Mouse (Mus musculus) forelimb bud, embryonic 11.5 days (tissue): ENCODE measurements at regions not wholly inside any gene's neighbourhood (a gene's known extent, or its start where the extent isn't known, plus 50 kb on each side); places are given as distances from the start of the nearest gene placed in this dataset.

ENCODE experiments used
- DNase-seq: peaks from one replicate; pipeline ENCODE4 v3.0.0-alpha.2; 2012; ENCODE audit warnings: low read depth, low spot score

DNA sequence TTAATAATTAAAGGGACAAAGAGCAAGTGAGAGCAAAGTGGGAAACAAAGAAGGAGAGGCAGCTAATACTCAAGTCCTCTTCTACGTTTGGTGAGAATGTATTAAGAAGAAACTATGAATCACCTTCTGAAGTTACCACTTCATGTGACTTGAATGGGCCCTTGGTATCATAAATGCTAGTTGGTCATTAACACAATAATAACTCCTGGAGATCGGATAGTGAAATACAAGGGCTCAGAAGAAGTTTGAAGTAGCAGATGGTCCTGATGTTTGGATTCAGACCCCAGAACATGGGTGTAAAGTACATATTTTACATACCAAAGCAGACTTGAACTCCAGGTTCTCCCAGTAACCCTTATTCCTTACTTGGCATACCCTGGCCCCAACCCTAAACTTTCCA lies 535.4 kb upstream of the Cntnap5b start:
- no peak for DNase-seq

DNA sequence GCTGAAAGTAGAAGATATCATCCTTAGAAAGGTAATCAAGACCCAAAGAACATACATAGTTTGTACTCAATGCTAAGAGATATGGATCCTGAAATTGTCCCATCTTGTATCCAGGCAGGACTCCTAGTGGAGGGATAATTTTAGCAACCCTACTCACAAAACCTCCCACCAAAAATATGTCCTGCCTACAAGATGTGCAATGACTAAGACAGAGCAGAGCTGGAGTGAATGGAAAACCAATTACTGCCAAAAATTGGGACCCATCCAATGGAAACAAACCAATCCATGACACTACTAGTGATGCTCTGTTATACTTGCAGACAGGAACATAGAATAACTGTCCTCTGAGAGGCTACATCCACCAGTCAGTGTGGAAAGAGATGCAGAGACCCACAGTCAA lies 487.0 kb upstream of the Cntnap5b start:
- DNase-seq = no peak

DNA sequence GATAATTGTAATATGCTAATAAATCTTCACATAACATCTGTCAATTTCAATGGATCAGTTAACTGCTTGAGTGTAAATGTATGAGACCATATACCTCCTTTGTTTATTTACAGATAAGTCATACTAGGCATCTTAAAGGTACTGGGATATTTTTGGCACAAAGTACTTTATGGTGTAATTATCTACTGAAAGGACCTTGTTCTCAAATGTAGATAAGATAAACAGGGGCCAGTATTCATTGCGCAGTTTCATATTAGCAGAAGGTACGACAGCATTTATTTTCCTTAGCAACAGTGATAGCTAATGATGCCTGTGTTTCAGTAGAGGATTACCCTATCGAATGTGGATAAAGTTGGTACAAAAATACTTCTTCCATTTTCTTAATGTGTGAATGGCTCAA lies 484.7 kb upstream of the Cntnap5b start:
- no peak for DNase-seq

DNA sequence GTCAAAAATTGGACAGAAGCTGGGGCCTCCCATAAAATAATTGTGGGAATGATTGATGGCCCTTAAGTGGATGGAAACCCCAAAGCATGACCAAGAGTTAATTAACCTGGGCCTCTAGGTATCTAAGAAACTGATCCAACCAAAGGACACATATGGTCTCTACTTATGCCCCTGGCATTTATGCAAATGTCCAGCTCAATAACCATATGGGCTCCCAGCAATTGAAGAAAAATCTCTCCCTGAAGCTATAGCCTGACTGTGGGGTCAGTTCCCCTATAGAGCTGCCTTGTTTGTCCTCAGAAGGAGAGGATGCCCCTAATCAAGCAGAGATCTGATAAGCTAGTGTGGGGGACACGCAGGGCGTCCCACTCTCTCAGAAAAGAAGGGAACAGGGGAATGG lies 473.4 kb upstream of the Cntnap5b start:
- DNase-seq = no peak

DNA sequence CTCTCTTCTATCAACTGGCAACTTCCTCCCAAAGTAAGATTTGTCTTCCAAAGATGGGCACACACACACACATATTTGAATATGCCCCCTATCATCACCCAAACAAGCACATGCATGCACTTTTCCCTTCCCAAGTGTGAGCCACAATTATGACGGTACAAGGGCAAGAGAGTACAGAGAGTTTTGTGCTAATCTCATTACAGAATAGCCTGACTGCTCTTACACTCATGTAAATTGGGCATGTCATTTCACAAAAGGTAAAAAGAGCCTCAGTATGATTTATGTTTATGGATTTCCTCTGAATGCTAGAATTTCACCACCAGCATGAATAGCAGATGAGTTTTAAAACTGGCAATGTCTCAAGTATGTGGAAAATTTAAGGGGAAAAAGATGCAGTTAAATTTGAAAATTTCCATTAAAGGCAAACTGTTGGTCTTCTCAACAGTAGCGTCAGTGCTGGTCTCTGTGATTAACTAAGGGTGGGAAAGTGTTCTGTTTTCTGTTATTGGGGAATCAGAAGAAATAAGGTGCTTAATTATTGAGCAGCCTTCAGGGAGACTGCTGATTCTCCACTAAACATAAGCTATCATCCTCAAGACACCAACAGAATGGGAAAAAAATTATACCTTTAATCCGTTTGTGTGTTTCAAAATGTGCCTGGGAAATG lies 455.4 kb upstream of the Cntnap5b start:
- DNase-seq = no peak

DNA sequence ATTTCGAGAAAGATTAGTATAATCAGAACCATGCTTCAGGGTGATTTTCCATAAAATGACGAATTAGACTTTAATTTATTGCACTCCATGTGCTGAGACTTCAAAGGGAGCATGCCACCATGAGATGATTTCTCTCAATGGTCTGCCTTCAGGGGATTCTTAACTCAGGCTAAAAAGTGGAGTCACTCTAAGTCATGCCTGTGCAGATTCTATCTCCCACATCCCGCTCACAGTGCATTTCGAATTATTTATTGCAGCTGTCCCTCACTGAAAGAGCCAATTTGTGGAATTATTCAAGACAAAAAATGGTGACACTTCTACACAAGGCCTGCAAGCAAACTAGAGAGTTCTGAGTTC lies 454.9 kb upstream of the Cntnap5b start:
- DNase-seq = peak; percentile 8
